Mouse (Mus musculus) testis, adult 2 months (tissue): Measurements from ENCODE around the gene Hint1.

Source experiments
- CTCF ChIP-seq: fragments of 200-500 bp; IDR thresholded peaks from 2 replicates; pipeline ENCODE4 v1.5.1; 2012; ENCODE audit warnings: low read depth, mild to moderate bottlenecking, inconsistent platforms, low read length, moderate library complexity; ENCODE audit not compliant: control insufficient read depth, insufficient read depth, insufficient replicate concordance
- POLR2A ChIP-seq: fragments of 200-500 bp; IDR thresholded peaks from 2 replicates; pipeline ENCODE4 v1.6.1; 2012; ENCODE audit warnings: low read depth, mild to moderate bottlenecking, inconsistent platforms, low read length, moderate library complexity; ENCODE audit not compliant: control insufficient read depth

GRCm38 (mm10) chr11:54897470-54897869, 31.3 kb downstream of the Hint1 start:
- TF ChIP-seq POLR2A: no peak
- TF ChIP-seq CTCF: no peak
